Mouse (Mus musculus): ENCODE measurements around the gene Sorcs2.
"Not testable (repeated sequence)": the region's sequence is repeated elsewhere in the genome, so short reads cannot be mapped to it uniquely, and the experiment has no call there.

Gene Sorcs2

GRCm38 (mm10) chr5:36297246-36297645, 100.7 kb downstream of the Sorcs2 start:
- DNase-seq: no peak

- DNase-seq: peak; percentile 93
Observed at GRCm38 (mm10) chr5:36293109-36293900, 104.6 kb downstream of the Sorcs2 start.

GRCm38 (mm10) chr5:36292321-36292720, 105.6 kb downstream of the Sorcs2 start:
- peak; percentile 93 for DNase-seq

- no peak for DNase-seq
Observed at GRCm38 (mm10) chr5:36291191-36291590, 106.7 kb downstream of the Sorcs2 start.

- DNase-seq: no peak
Observed at GRCm38 (mm10) chr5:36285405-36285804, 112.5 kb downstream of the Sorcs2 start.

GRCm38 (mm10) chr5:36279896-36280295, 118.0 kb downstream of the Sorcs2 start:
- DNase-seq: no peak

- DNase-seq: no peak
Observed at GRCm38 (mm10) chr5:36274684-36275394, 123.1 kb downstream of the Sorcs2 start.

- DNase-seq: no peak
Observed at GRCm38 (mm10) chr5:36267194-36267769, 130.7 kb downstream of the Sorcs2 start.

- no peak for DNase-seq
Observed at GRCm38 (mm10) chr5:36260862-36261261, 137.1 kb downstream of the Sorcs2 start.

- no peak for DNase-seq
Observed at GRCm38 (mm10) chr5:36259691-36260124, 138.2 kb downstream of the Sorcs2 start.

- DNase-seq: no peak
Observed at GRCm38 (mm10) chr5:36258387-36259181, 139.4 kb downstream of the Sorcs2 start.

- DNase-seq: no peak
Observed at GRCm38 (mm10) chr5:36257008-36257407, 140.9 kb downstream of the Sorcs2 start.

- DNase-seq: no peak
Observed at GRCm38 (mm10) chr5:36254642-36255516, 143.1 kb downstream of the Sorcs2 start.

- no peak for DNase-seq
Observed at GRCm38 (mm10) chr5:36252746-36253504, 145.0 kb downstream of the Sorcs2 start.

- no peak for DNase-seq
Observed at GRCm38 (mm10) chr5:36248022-36248421, 149.9 kb downstream of the Sorcs2 start.

GRCm38 (mm10) chr5:36237526-36237925, 160.4 kb downstream of the Sorcs2 start:
- not testable (repeated sequence) for DNase-seq

- DNase-seq: no peak
Observed at GRCm38 (mm10) chr5:36230301-36230780, 167.6 kb downstream of the Sorcs2 start.

- no peak for DNase-seq
Observed at GRCm38 (mm10) chr5:36228405-36229370, 169.3 kb downstream of the Sorcs2 start.

- no peak for DNase-seq
Observed at GRCm38 (mm10) chr5:36226296-36226695, 171.6 kb downstream of the Sorcs2 start.

GRCm38 (mm10) chr5:36225855-36226254, 172.1 kb downstream of the Sorcs2 start:
- DNase-seq: no peak

Measured in heart, adult 11 months (tissue).